Mouse (Mus musculus): ENCODE data around the gene Vdac1.

DNA sequence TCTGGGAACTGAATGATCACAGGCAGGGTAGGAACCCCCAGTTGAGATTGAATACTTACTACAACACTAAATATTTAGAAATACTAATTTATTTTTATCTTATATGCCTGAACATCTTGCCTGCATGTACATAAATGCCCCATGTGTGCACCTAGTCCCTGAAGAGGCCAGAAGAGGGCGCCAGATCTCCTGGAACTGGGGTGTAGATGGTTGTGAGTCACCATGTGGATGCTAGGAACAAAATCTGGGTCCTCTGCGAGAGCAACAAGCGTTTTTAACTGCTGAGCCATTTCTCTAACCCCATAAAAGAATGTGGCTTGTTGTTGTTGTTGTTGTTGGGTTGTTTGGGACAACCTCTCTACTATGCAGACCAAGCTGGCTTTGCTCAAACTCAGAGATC, 11.9 kb upstream of the Vdac1 start:
- TF ChIP-seq CTCF (IDR thresholded peaks at IDR 0.05; ENCODE audit: borderline replicate concordance, control insufficient read depth, extremely low read depth, insufficient read depth, low read length, poor library complexity) = no peak
- no peak for TF ChIP-seq POLR2A (IDR thresholded peaks at IDR 0.05; ENCODE audit: control insufficient read depth, extremely low read depth, insufficient read depth, low read length, poor library complexity)
